21 mouse cellular contexts compared by ENCODE assay signal in the genomic region with DNA sequence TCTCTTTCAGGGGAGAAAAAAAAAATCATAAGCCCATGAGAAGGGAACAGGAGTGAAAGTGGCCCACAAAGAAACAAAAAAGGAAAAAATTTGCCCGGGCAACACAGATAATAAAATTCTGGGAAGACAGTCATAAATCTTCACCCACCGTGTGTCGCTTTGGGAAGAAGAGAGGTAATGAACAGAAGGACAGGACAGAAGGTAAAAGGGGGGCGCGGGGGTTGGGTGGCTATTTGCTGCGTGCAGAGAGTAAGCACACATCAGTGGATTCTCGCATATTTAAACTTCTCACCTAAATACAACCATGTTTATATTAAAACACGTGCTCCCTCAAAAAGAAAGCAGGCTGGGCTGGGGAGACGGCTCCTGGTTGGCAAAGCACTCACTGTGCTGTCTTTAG. TPM values are rescaled to one million over a fixed set of nuclear protein-coding genes. Genes with fewer than 3 reads are reported as not detected.
A peak's percentile ranks its signal among the peaks of the same experiment; 100 is the strongest.
DNase-seq lines count a peak whose midpoint lies in the region; ATAC-seq lines count a peak whose summit lies in the region.
"Had no signal": no experiment of that assay in that cellular context is flagged by ENCODE, and none has a peak within 500 bp of the region (broad histone marks: within the 10 kb centered on the region; RNA-seq: fewer than 3 reads in every experiment).

No protein-coding gene starts in this region.

- intact Hi-C loops in heart, postnatal 25 days (cut with DNase I): no loop called here

- ATAC-seq in liver, embryonic 15.5 days (ENCODE audit: insufficient read depth): no peak
- ATAC-seq in liver, embryonic 11.5 days (replicated peaks; ENCODE audit: low FRiP score): no peak
- ATAC-seq: inflammation-experienced regulatory T-cells, adult 6 months had no signal

- no peak overlapping the region for H3K9ac ChIP-seq in liver, embryonic 15.5 days
- no peak overlapping the region for H3K9ac ChIP-seq in liver, embryonic 11.5 days (ENCODE audit: low read depth, low read length)
- H3K9ac ChIP-seq: limb, embryonic 13.5 days had no signal

- WGBS in heart, embryonic 10.5 days: 86% methylated on average over 9 of the region's 9 CpGs
- 57% methylated on average over 9 of the region's 9 CpGs for WGBS in liver, embryonic 15.5 days (ENCODE audit: insufficient replicate concordance)
- 66% methylated on average over 9 of the region's 9 CpGs for WGBS in liver, embryonic 11.5 days

- H3K9me3 ChIP-seq in heart, embryonic 10.5 days: no peaks in the 10 kb centered on the region
- 0 out of 2 replicates have a peak, but pooled peaks cover 2% of the 10 kb centered on the region for H3K9me3 ChIP-seq in liver, embryonic 15.5 days (replicated peaks)
- H3K9me3 ChIP-seq in liver, embryonic 11.5 days (ENCODE audit: control insufficient read depth, low read length): no peaks in the 10 kb centered on the region
- H3K9me3 ChIP-seq: limb, embryonic 13.5 days had no signal

- peaks cover 67% of the 10 kb centered on the region for H3K4me1 ChIP-seq in heart, embryonic 10.5 days
- peaks cover 81% of the 10 kb centered on the region for H3K4me1 ChIP-seq in liver, embryonic 15.5 days (replicated peaks)
- H3K4me1 ChIP-seq in liver, embryonic 11.5 days (replicated peaks; ENCODE audit: control insufficient read depth, insufficient read depth, low read length): peaks cover 67% of the 10 kb centered on the region

- no peak overlapping the region for H3K4me2 ChIP-seq in liver, embryonic 15.5 days
- no peak overlapping the region for H3K4me2 ChIP-seq in liver, embryonic 11.5 days
- H3K4me2 ChIP-seq: limb, embryonic 13.5 days; midbrain, embryonic 11.5 days had no signal

- H3K4me3 ChIP-seq in heart, embryonic 10.5 days: no peak overlapping the region
- H3K4me3 ChIP-seq in liver, embryonic 15.5 days (replicated peaks): no peak overlapping the region
- H3K4me3 ChIP-seq in liver, embryonic 11.5 days (ENCODE audit: low read depth, low read length): no peak overlapping the region
- H3K4me3 ChIP-seq: limb, embryonic 13.5 days had no signal

- H3K36me3 ChIP-seq in heart, embryonic 10.5 days: peaks cover 2% of the 10 kb centered on the region; the same call in 1 of the 2 replicates
- 0 out of 2 replicates have a peak, but pooled peaks cover 4% of the 10 kb centered on the region for H3K36me3 ChIP-seq in liver, embryonic 15.5 days (replicated peaks)
- no peaks in the 10 kb centered on the region for H3K36me3 ChIP-seq in liver, embryonic 11.5 days (ENCODE audit: control insufficient read depth, insufficient read depth, low read length)
- H3K36me3 ChIP-seq: limb, embryonic 13.5 days had no signal

- 0 out of 2 replicates have a peak overlapping the region, but pooled peaks have one; percentile 22 for H3K27ac ChIP-seq in heart, embryonic 10.5 days
- H3K27ac ChIP-seq in liver, embryonic 15.5 days (replicated peaks): peak overlapping the region; percentile 63; the same call in 1 of the 2 replicates
- H3K27ac ChIP-seq in liver, embryonic 11.5 days (ENCODE audit: low read depth, low read length): no peak overlapping the region
- H3K27ac ChIP-seq: limb, embryonic 13.5 days had no signal

- H3K27me3 ChIP-seq in heart, embryonic 10.5 days (ENCODE audit: insufficient read depth, poor library complexity, severe bottlenecking): no peaks in the 10 kb centered on the region
- H3K27me3 ChIP-seq in liver, embryonic 15.5 days: no peaks in the 10 kb centered on the region
- H3K27me3 ChIP-seq in liver, embryonic 11.5 days (replicated peaks; ENCODE audit: control insufficient read depth, insufficient read depth, low read length): no peaks in the 10 kb centered on the region

- DNase-seq in heart, embryonic 10.5 days (ENCODE audit: low spot score): no peak
- DNase-seq in heart, postnatal 25 days (ENCODE audit: low spot score): no peak
- DNase-seq in liver, embryonic 11.5 days (ENCODE audit: low spot score): no peak
- peak; percentile 73 for DNase-seq in cerebellum, adult 8-10 months
- peak; percentile 78 for DNase-seq in cerebellum, postnatal 36 days
- no peak for DNase-seq in layer of hippocampus, postnatal 25 days (ENCODE audit: extremely low spot score in 1 of 2, low spot score in 1 of 2)
- no peak for DNase-seq in layer of hippocampus, adult 9-10 months (ENCODE audit: low spot score)
- DNase-seq: embryo, embryonic 11 days; heart, adult 11 months; thymus, postnatal 25 days had no signal

RNA-seq across cellular contexts. Expression of a gene that starts 33.2 kb away (rescaled TPM):
- 25.7 and 30.1 TPM in 2 replicates for polyA plus RNA-seq in heart, embryonic 10.5 days (2016; fragmentation: Nextera tagmentation; extraction: Ambion mirVana)
- total RNA-seq in heart, postnatal 25 days (2021): 10 to 100 TPM; 67.6 to 68.9 TPM
- 20.6 and 22.5 TPM in 2 replicates for polyA plus RNA-seq in liver, embryonic 15.5 days (2015; fragmentation: Nextera tagmentation; extraction: Ambion mirVana)
- 46.0 and 50.1 TPM in 2 replicates for polyA plus RNA-seq in liver, embryonic 11.5 days (2014; fragmentation: Nextera tagmentation; extraction: Ambion mirVana)
- 10 to 100 TPM; 11.5 to 11.7 TPM for total RNA-seq in layer of hippocampus, postnatal 25 days (2021)

RNA-seq across cellular contexts. Expression of a gene that starts 41.8 kb away (rescaled TPM):
- 6.2 and 6.6 TPM in 2 replicates for polyA plus RNA-seq in heart, embryonic 10.5 days (2016; fragmentation: Nextera tagmentation; extraction: Ambion mirVana)
- total RNA-seq in heart, postnatal 25 days (2021): 10 to 100 TPM; 24.3 to 30.1 TPM
- polyA plus RNA-seq in liver, embryonic 15.5 days (2015; fragmentation: Nextera tagmentation; extraction: Ambion mirVana): 8.2 and 8.7 TPM in 2 replicates
- polyA plus RNA-seq in liver, embryonic 11.5 days (2014; fragmentation: Nextera tagmentation; extraction: Ambion mirVana): 26.3 and 27.8 TPM in 2 replicates
- 1 to 10 TPM; 1.1 to 1.7 TPM for total RNA-seq in layer of hippocampus, postnatal 25 days (2021)

RNA-seq across cellular contexts. Expression of a gene that starts 46.6 kb away (rescaled TPM):
- 4.8 and 6.3 TPM in 2 replicates for polyA plus RNA-seq in heart, embryonic 10.5 days (2016; fragmentation: Nextera tagmentation; extraction: Ambion mirVana)
- 10 to 100 TPM in 1 of 2 experiments, 1 to 10 TPM in 1; 9.5 to 11.3 TPM for total RNA-seq in heart, postnatal 25 days (2021)
- polyA plus RNA-seq in liver, embryonic 15.5 days (2015; fragmentation: Nextera tagmentation; extraction: Ambion mirVana): 1.5 and 1.9 TPM in 2 replicates
- polyA plus RNA-seq in liver, embryonic 11.5 days (2014; fragmentation: Nextera tagmentation; extraction: Ambion mirVana): 3.1 and 3.8 TPM in 2 replicates
- 1 to 10 TPM; 5.2 to 6.8 TPM for total RNA-seq in layer of hippocampus, postnatal 25 days (2021)

RNA-seq across cellular contexts. Expression of a gene that starts 54.6 kb away (rescaled TPM):
- polyA plus RNA-seq in heart, embryonic 10.5 days (2016; fragmentation: Nextera tagmentation; extraction: Ambion mirVana): not detected in 2 replicates
- not detected for total RNA-seq in heart, postnatal 25 days (2021)
- polyA plus RNA-seq in liver, embryonic 15.5 days (2015; fragmentation: Nextera tagmentation; extraction: Ambion mirVana): not detected in 2 replicates
- not detected in 2 replicates for polyA plus RNA-seq in liver, embryonic 11.5 days (2014; fragmentation: Nextera tagmentation; extraction: Ambion mirVana)
- total RNA-seq in layer of hippocampus, postnatal 25 days (2021): not detected
- total RNA-seq: gastrocnemius, adult 8-10 months; hematopoietic stem cell, adult 5-6 weeks had no signal
- polyA plus RNA-seq: C2C12; embryonic facial prominence, embryonic 14.5 days; heart, embryonic 14.5 days; inflammation-experienced regulatory T-cells, adult 6 months; limb, embryonic 13.5 days; lung, embryonic 16.5 days; midbrain, embryonic 11.5 days; neural tube, embryonic 11.5 days had no signal

RNA-seq across cellular contexts. Expression of a gene that starts 57.6 kb away (rescaled TPM):
- not detected in 2 replicates for polyA plus RNA-seq in heart, embryonic 10.5 days (2016; fragmentation: Nextera tagmentation; extraction: Ambion mirVana)
- not detected for total RNA-seq in heart, postnatal 25 days (2021)
- polyA plus RNA-seq in liver, embryonic 15.5 days (2015; fragmentation: Nextera tagmentation; extraction: Ambion mirVana): not detected in 2 replicates
- polyA plus RNA-seq in liver, embryonic 11.5 days (2014; fragmentation: Nextera tagmentation; extraction: Ambion mirVana): not detected in 2 replicates
- 1 to 10 TPM; 1.1 to 1.8 TPM for total RNA-seq in layer of hippocampus, postnatal 25 days (2021)
- total RNA-seq: gastrocnemius, adult 8-10 months; hematopoietic stem cell, adult 5-6 weeks had no signal
- polyA plus RNA-seq: C2C12; heart, embryonic 14.5 days; limb, embryonic 13.5 days; lung, embryonic 16.5 days had no signal

Comparison
In these comparisons a context has a peak if more than half of its experiments do, and no peak if none do; other contexts are left out.
1. DNase-seq: peak in cerebellum, adult 8-10 months (single experiment) and cerebellum, postnatal 36 days (2 of 2); none in heart, embryonic 10.5 days (single experiment), heart, postnatal 25 days (single experiment), liver, embryonic 11.5 days (single experiment), layer of hippocampus, postnatal 25 days (0 of 2) and layer of hippocampus, adult 9-10 months (single experiment).